Mouse (Mus musculus) adrenal gland, postnatal 10 days (tissue): ENCODE data around the gene Nos3. TPM values are rescaled to one million over a fixed set of nuclear protein-coding genes. Genes with fewer than 3 reads are reported as not detected.
A peak's percentile ranks its signal among the peaks of the same experiment; 100 is the strongest.
"Not testable (repeated sequence)": the region's sequence is repeated elsewhere in the genome, so short reads cannot be mapped to it uniquely, and the experiment has no call there.

Experiments
- DNase-seq: peaks from one replicate; pipeline ENCODE4 v3.0.0; 2021; ENCODE audit warnings: mixed read lengths
- total RNA-seq, 2 experiments: library from RNA; stranded (reverse); gene quantifications; 2 replicates each; pipeline ENCODE4 v1.2.3; 2021

The Nos3 gene
- total RNA-seq, 2 experiments from 2014 or later = 16.3 to 16.6 TPM

DNA sequence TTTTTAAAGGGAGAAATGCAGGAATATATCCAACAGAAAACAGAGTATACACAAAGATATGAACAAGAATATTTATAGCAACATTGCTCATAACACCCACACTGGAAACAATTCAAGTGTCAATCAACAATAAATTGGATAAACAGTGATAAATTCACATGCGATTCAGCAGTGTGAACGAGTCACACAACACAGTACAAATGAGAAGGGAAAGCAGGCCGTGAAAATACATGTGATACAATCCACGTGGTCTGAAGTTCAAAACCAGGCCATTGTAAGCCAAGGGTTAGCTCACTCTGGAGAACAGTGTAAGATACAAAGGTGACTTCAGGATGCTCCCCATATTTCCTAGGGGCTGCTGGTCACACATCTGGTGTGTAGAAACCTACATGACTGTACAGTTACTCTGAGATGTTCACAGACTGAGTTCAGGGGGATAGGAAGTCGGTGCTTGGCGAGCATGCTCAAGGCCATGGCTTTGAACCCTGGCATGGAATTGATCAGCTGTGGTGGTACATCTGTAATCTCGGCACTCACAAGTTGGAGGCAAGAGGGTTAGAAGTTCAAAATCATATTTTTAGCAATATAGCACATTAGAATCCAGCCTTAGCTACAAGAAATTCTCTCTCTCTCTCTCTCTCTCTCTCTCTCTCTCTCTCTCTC is 10.2 kb downstream of the Nos3 start:
- no peak for DNase-seq

DNA sequence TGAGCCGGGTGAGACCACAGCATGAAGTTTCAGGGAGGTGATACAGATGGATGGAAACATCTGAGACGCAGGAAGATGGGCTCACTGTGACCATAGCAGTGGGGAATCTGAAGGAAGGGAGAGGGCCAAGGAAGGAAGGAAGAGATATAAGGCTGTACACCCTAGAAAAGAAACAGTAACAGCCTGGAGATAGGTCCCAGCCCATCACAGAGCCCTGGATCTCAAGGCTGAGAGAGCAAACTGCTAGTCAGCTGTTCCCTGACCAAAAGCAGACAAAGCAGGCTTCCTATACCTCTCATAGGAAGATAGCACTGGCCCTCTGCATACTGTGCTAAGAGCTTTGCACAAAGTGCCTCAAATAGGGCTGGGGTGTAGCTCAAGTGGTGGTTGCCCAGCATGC is 14.1 kb downstream of the Nos3 start:
- no peak for DNase-seq

DNA sequence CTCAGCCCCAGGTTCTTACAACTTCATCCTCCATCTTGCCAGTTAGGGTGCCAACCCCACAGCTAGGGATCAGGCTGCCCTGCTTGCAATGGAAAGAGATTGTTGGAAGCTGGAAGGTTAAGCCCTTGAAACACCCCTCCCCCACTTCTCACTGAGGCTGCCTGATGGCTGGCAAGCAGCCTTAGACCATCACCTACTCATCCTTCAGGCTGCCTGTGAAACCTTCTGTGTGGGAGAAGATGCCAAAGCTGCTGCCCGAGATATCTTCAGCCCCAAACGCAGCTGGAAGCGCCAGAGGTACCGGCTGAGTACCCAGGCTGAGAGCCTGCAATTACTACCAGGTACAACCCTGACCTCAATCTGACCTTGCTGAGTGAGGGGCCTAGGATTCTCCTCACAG is 14.9 kb downstream of the Nos3 start:
- no peak for DNase-seq

DNA sequence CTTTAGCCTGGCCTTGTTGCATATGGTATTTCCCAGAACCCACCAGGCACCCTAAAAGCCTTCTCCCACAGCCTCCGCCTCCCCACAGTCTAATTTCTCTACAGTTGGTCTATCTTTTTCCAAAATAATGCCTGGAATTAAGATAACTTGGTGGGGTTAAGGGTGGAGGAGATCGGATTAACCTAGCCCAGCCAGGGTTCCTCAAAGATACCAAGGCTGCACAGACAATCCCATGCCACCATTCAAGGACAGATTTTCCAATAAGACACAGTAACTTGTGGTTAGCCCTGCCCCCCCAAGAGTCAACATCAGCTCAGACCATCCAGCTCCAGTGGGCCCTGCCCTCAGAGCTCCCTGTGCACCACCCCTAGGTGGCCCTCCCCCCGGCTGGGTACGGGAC is 15.9 kb downstream of the Nos3 start:
- DNase-seq = no peak

DNA sequence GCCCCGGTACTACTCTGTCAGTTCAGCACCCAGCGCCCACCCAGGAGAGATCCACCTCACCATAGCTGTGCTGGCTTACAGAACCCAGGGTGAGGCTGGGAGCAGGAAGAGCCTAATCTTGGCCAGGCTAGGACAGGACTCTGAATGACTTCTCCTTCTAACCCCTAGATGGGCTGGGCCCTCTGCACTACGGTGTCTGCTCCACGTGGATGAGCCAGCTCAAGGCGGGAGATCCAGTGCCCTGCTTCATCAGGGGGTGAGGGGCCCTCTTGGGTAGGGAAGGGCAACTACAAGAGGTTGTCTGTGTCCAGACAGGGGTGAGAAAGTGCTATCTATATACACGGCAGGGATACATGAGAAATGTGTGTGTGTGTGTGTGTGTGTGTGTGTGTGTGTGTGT is 16.9 kb downstream of the Nos3 start:
- DNase-seq = no peak

DNA sequence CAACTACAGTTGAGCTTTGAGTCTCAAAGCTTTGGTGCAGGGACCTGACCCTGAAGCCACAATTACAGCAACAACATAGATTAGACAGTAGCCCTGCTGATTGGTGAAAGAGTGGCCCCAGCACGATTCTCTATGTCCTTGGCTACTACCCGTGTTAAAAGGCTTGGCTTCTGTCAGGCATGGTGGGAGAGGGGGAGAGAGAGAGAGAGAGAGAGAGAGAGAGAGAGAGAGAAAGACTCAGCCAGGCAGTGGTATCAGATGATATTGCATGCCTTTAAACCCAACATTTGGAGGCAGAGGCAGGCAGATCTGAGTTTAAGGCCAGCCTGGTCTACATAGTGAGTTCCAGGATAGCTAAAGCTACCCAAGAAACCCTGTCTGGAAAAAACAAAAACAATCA is 17.4 kb downstream of the Nos3 start:
- no peak for DNase-seq

DNA sequence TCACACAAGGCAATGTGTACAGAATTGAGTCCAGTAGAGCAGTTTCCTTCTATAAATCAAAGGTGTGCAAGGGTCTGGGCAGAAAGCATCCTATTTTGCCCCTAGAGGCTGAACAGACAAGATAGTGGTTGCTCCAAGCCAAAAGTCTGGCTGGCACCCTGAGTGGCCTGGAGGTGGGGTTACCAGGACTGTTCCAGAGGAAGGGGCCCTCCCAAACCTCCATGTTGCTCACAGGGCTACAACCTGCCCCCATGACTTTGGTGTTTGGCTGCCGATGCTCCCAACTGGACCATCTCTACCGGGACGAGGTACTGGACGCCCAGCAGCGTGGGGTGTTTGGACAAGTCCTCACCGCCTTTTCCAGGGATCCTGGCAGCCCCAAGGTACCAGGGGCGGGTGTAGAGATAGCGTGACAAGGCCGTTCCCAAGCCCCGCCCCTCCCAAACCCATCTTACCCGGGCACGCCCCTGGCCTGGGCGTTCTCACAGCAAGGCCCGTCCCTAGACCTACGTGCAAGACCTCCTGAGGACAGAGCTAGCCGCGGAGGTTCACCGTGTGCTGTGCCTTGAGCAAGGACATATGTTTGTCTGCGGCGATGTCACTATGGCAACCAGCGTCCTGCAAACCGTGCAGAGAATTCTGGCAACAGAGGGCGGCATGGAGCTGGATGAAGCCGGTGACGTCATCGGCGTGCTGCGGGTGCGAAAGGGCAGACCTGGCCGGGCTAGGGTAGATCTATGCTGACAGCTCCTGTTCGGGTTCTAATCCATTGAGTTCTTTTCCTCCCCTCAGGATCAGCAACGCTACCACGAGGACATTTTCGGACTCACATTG is 18.6 kb downstream of the Nos3 start:
- peak; percentile 94 for DNase-seq

DNA sequence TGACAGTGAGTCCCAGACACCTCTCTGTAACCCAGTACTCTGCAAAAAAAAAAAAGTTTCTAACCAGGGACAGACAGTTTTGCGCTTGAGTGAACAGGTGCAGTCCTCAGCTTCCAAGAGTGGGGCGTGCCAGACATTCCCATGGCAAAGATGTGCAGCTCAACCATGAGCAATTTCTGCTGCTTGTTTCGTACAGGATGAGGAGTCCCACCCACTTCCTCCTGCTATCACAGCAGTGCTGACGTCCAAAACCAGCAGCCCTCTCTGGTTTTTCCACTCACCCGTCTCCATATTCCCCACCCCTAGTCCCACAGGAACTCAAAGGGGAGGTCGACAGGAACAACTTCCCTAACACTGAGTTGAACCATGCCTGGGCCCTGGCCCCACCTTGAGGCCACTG is 19.8 kb downstream of the Nos3 start:
- no peak for DNase-seq

DNA sequence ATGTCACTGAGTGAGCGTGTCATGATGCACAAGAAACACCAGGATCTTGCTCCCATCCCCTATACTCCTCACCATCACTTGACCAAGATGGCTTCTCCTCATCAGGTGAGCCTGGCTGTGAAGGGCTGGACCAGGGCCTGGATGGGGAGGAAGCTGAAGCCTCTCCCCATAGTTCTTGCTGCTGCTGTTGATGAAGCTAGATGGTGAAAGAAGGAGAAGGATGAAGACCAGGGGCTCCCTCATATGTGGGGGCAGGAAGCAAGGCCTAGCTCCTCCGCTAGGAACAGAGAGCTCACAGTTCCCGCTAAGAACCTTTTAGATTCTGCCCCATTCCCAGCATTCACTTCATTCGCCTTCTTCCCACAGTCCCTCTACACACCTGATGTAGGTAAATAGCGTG is 20.8 kb downstream of the Nos3 start:
- DNase-seq = no peak

DNA sequence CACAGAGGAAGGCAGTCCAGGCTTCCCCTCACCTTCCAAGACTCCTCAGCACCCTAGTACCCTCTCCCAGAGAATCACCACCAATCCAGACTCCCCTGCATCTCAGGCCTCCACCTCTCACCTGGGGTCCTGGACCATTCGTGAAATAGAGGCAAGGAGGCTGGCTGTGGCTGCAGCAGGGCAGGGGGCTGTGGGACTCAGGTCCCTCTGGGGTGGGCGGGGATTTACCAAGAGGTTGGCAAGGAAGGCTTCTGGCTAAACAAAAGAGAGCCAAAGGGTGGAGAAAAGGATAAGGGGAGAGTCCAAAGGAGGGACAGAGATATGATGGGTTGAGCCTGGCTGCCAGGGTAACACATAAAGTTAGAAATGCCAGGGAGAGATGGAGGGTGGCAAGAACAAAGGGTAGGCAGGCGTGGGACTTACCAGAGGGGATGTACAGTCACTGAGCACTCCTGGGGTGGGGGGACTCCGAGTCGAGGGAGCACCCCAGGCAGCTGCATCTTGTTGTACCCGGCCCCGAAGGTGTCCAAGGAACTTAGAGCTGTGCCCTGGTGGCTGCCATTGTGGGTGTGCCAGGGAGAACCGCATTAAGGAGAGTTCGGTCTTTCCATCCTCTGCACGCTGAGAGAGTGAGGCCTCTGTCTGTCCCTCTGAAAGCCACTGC is 21.4 kb downstream of the Nos3 start:
- no peak for DNase-seq

DNA sequence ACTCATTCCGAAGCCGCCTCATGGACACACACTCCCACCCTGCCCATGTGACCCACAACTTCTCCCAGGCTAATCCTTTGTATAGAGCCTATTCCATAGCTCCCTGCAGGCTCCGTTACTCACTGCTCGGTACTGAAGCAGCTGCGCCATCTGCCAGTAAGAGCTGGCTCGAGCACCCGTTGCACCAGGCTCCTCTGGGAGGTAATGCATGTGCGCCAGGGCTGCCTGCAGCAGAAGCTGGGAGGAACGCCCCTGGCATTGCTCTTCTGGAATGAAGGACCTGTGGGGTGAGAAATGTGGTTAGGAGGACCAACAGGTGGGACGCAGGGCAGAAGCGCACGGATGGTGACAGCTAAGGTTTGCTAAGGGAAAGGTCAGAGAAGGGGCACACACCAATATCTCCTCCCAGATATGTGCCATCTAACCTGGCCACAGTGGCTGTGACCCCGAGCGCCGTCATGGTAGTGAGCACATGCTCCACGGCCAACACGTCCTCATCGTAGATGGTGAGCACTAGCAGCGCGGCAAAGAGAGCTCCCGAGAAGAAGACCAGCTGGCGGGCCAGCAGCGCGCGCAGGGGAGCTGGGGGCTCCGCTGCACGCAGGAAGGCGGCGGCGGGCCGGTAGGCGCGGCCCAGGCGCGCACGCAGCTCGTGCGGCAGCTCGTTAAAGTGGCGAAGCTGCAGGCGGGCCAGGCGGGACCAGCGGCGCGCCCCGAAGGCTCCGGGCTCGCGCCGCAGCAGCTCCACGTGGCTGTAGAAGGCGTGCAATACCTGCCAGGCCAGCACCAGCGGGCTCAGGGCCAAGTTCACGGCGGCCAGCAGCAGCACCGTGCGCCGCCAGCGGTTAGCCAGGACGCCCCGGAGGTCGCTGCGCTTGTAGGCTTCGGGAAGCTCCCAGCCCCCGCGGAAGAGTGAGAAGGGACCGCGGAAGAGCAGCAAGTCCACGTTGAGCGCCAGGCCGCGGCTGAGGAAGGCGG is 22.9 kb downstream of the Nos3 start:
- peak; percentile 80 for DNase-seq

DNA sequence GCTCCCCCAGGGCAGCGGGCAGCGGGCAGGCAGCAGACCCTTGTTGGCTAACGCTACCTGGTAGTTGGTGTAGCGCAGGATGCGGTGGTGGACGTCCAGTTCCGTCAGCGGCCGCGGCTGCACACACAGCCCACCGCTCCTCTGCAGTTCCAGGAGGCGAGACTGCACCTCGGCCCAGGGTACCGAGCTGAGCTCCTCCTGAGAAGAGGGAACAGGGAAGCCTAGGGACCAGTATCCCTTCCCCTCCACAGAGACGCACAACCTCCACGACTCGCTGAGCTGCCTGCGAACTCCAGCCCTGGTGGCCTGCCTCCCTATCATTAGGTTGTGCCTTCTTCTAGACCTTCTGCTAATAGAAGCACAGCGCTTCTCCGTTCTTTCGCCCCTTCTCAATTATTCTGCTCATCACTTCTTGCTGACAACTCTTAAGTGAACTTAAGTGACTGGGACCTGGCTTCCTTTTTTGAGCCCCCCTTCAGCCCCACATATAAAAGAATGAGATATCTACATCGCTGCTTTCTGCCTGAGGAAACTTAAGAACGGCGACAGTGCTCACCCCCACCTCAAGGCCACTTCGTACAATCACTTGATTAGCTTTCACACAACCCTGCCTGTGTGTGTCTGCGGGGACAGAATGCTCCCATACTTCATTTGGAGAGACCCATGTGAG is 23.8 kb downstream of the Nos3 start:
- no peak for DNase-seq

DNA sequence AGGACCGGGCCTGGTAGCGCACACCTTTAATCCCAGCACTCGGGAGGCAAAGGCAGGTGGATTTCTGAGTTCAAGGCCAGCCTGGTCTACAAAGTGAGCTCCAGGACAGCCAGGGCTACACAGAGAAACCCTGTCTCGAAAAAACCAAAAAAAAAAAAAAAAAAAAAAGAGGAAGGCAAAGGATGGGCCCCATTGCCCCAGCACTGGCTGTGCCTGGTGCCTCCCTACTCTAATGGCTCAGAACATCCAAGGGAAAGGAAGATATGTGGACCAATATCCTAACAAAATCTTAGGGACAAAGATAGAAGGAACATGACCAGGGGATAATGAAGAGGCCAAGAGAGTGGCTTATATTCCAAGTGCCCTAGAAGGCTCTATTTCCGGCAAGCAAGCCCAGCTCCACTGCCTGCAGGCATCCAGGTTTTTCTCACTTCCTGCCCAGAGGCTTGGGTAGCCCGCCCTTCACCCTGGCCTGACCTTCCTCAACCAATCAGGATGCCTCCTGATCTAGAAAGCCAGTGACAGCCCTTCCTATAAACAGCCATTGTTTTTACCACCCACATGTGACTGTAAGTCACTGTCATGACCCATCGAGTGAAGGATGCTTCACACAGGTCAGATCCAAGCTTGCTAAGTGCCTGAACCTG is 24.5 kb downstream of the Nos3 start:
- DNase-seq = no peak

DNA sequence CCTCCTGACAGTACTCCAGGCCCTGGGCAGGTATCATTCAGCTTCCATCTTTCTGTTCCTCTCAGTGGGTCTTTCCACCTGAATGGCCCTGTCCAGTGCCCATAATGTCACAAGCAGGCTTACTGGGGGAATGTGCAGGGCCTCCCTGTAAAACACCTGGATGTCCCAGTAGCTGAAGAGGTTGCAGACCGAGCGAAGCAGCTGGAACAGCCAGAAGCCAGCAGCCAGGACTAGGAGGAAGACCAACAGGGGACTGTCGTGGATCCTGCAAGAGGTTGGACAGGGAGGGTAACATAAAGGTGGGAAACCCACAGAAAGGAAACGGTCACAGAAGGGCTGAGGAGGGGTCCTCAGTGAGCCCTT is 25.0 kb downstream of the Nos3 start:
- no peak for DNase-seq

DNA sequence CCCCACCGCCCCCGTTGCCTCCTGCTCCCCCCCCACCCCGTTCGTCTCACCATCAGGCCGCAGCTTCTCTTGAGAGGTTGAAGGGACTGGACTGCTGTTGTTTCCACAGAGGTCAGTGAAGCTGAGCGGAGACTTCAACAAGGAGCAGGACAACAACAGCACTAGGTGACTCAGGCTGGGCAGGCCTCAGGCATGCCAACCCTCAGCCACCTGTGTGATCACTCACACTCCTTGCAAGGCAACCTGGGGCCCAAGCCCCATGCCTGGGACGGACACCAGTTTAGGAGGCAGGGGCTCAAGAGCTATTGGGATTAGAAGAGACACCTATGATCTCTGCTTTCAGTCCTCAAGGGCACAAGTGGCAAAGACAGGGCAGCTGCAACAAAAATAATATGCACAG is 27.3 kb downstream of the Nos3 start, which contains the start of gene Atg9b:
TSS of gene Atg9b (minus strand) at position 280 of the 400 bp plus-strand sequence.
- no peak for DNase-seq

DNA sequence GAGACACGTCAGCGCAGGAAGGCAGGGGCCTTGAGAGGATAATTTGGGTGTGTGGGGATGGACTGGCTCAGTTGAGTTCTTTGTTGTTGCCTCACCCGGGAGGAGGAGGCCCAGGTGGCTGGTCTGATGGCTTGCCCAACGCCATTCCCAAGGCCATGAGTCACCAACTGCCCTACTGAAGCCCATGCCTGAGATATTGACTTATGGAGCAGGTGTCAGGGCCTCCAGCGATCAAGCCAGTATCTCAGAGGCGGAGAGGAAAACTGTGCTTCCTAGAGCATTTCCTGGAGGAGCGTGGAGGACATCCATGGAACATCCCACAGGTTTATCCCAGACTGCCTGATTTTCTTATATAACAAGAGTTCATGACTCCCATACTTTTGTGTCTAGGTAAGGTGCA is 28.1 kb downstream of the Nos3 start:
- DNase-seq = no peak

DNA sequence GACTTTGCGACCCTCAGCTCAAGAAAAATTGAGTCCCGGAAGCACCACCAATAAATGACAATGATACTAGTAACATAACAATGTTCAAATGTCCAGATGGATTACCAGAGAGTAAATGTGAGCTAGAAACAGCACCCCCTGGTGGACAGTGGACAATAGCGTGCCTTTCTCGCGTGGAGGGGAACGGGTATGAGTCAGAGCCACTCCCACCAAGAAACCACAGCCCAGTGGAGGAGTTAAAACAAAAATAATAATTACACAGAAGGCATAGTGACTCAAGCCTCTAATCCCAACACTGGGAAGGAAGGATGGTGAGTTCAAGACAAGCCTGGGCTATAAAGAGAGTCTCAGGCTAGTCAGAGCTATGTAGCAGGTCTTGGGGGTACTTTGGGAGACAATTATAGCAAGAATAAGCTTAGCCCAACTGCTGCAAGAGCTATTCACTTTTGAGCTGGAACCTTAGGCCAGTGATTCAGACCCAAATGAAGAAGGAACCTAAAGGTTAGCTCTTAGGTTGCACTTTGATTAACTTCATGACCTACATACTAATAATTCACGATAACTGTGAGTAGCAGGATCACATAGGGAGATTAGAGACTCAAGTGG is 28.9 kb downstream of the Nos3 start, which contains the start of gene Abcb8:
TSS of gene Abcb8 (plus strand) at position 272 of the 606 bp plus-strand sequence.
- DNase-seq = peak; percentile 90

DNA sequence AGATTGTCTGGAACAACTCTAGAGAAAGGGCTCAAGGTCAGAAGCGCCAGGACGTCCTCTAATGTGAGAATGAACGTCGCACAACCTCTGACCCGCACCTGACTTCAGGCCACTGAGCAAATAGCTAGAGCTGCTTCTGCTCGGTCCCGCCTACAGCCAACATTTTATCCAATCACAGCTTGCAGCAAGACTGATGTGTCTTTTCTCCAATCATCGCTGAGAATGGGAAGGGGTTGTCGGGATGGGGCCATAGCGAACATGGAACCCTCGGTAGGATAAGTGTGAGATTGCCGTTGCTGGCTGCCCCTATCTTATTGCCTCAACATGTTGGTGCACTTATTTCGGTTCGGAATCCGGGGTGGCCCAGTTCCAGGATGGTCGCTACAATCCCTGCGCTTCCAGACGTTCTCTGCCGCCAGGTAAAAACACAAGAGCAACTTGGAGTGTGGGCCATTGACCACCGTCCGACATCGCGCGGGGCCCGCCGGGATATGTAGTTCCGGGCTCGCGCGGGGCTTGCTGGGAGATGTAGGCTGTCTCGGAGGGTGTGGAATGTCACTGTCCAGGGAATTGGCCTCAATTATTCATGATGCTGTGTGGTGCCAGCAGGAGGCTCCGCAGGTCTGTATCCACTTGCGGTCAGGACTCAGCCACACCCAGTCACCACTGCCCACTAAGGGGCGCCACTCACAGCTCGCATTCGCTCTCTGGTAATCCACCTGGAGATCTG is 29.7 kb downstream of the Nos3 start:
- DNase-seq = peak; percentile 95

DNA sequence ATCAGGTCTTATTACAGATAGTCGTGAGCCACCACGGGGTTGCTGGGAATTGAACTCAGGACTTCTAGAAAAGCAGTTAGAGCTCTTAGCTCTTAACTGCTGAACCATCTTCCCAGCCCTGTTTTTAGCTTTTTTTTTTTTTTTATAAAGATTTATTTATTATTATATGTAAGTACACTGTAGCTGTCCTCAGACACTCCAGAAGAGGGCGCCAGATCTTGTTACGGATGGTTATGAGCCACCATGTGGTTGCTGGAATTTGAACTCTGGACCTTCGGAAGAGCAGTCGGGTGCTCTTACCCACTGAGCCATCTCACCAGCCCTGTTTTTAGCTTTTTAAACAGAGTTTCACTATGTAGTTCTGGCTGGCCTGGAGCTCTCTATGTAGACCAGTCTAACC is 31.6 kb downstream of the Nos3 start:
- DNase-seq = not testable (repeated sequence)

DNA sequence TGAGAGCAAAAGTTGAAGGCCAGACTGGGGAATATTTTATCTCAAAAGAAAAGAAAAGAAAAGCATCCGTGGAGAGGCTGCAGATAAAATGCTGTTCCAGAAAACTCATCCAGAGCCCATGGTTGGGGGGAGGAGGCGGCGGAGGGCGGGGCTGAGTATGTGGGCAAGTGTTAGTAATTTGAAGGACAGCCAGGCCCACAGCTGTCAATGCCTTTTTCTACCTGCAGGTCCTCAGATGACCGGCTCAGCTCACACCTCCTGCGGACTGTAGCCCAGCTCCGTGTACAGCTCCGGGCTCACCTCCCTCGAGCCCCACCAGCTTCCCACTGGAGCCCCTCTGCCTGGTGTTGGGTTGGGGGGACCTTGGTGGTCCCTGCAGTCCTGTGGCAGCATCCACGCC is 35.1 kb downstream of the Nos3 start:
- DNase-seq = no peak
